ENCODE assay signal across 8 mouse cellular contexts in the genomic region with DNA sequence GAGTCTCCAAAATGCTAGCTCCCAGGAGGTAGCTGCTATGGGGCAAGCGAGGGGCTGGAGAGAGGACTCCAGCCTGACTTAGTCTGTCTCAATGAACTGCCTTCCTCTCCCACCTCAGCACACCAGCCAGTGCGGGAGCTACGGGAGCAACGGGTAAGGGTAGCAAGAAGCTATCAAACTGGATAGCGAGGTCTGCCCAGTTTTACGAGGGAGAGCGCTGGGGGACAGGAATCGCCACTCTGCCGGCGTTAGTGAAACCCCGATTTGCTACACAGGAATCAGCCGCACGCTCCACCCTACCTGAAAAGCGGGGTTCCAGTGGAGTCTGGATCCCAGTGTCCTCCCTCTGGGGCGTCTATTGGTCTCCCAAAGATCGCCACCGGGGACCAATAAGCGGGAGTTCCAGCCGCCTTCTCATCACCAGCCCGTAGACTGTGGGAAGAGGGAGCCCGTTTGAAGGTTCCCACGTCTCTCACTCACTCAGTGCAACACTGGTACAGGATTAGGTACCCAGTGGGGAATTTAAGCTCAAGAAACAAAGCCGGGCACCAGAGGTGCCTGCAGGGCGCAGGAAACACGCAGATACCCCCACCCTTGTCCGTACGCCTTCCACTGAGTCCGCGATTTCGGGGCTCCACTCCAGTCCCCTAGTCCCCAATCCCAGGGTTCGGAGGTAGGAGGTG. TPM values are rescaled to one million over a fixed set of nuclear protein-coding genes. Genes with fewer than 3 reads are reported as not detected.
A peak's percentile ranks its signal among the peaks of the same experiment; 100 is the strongest.
DNase-seq lines count a peak whose midpoint lies in the region; ATAC-seq lines count a peak whose summit lies in the region.

No protein-coding gene starts in this region.

- peak; percentile 7 for DNase-seq in adrenal gland, postnatal 10 days
- DNase-seq in adrenal gland, postnatal 4 days (ENCODE audit: low spot score in 2 of 2), result no peak
- peak; percentile 22 for DNase-seq in right cerebral cortex, postnatal 25 days
- no peak for DNase-seq in right cerebral cortex, adult 2 months (ENCODE audit: low spot score in 2 of 2)
- DNase-seq in hindbrain, embryonic 14.5 days (ENCODE audit: low spot score), result peak; percentile 27
- DNase-seq in gastrocnemius, adult 18-20 months (ENCODE audit: low spot score), result no peak
- no peak for DNase-seq in thymus, postnatal 10 days (ENCODE audit: low spot score in 2 of 2)

- peak overlapping the region; percentile 65 for H3K9ac ChIP-seq in hindbrain, embryonic 14.5 days
- peak overlapping the region; percentile 71 for H3K9ac ChIP-seq in midbrain, embryonic 16.5 days (ENCODE audit: low read depth, low read length)

- H3K27ac ChIP-seq in hindbrain, embryonic 14.5 days, result no peak overlapping the region
- no peak overlapping the region for H3K27ac ChIP-seq in midbrain, embryonic 16.5 days (ENCODE audit: low read length)

- under 1% methylated on average over 31 of the region's 31 CpGs for WGBS in hindbrain, embryonic 14.5 days
- WGBS in midbrain, embryonic 16.5 days, result under 1% methylated on average over 30 of the region's 31 CpGs

- H3K4me2 ChIP-seq in hindbrain, embryonic 14.5 days (replicated peaks), result peak overlapping the region; percentile 98
- peak overlapping the region; percentile 91 for H3K4me2 ChIP-seq in midbrain, embryonic 16.5 days (ENCODE audit: low read length)

- H3K4me3 ChIP-seq in hindbrain, embryonic 14.5 days (replicated peaks; ENCODE audit: low read length), result peak overlapping the region; percentile 58
- peak overlapping the region; percentile 54 for H3K4me3 ChIP-seq in midbrain, embryonic 16.5 days (ENCODE audit: low read depth, low read length)

- peaks cover 11% of the 10 kb centered on the region for H3K27me3 ChIP-seq in hindbrain, embryonic 14.5 days (ENCODE audit: control insufficient read depth, insufficient read depth, low read length)
- no peaks in the 10 kb centered on the region; the same call in 1 of the 2 replicates for H3K27me3 ChIP-seq in midbrain, embryonic 16.5 days (ENCODE audit: control insufficient read depth, insufficient read depth, low read depth, low read length)

- H3K4me1 ChIP-seq in hindbrain, embryonic 14.5 days (replicated peaks; ENCODE audit: control insufficient read depth, insufficient read depth, low read length), result peaks cover 9% of the 10 kb centered on the region; the same call in 1 of the 2 replicates
- peaks cover 7% of the 10 kb centered on the region for H3K4me1 ChIP-seq in midbrain, embryonic 16.5 days (ENCODE audit: control insufficient read depth, insufficient read depth, low read length)

- H3K36me3 ChIP-seq in hindbrain, embryonic 14.5 days (replicated peaks; ENCODE audit: control insufficient read depth, insufficient read depth), result no peaks in the 10 kb centered on the region
- no peaks in the 10 kb centered on the region for H3K36me3 ChIP-seq in midbrain, embryonic 16.5 days (ENCODE audit: control insufficient read depth, insufficient read depth, low read length)

- peak; percentile 70 for ATAC-seq in hindbrain, embryonic 14.5 days (ENCODE audit: low FRiP score)
- peak; percentile 73 for ATAC-seq in midbrain, embryonic 16.5 days

- no peaks in the 10 kb centered on the region for H3K9me3 ChIP-seq in hindbrain, embryonic 14.5 days (ENCODE audit: control insufficient read depth, low read length)
- no peaks in the 10 kb centered on the region for H3K9me3 ChIP-seq in midbrain, embryonic 16.5 days (replicated peaks; ENCODE audit: control insufficient read depth, low read length, poor library complexity, severe bottlenecking)

RNA-seq across cellular contexts. Expression of gene Prokr2, which starts 0.6 kb away (rescaled TPM):
- total RNA-seq in adrenal gland, postnatal 10 days (2021), result not detected
- total RNA-seq in adrenal gland, postnatal 4 days (2021), result under 1 TPM in 1 of 2 experiments, not detected in 1; 0.31 TPM
- 4.5 and 4.8 TPM in 2 replicates for polyA plus RNA-seq in hindbrain, embryonic 14.5 days (2014; fragmentation: Nextera tagmentation; extraction: Ambion mirVana)
- 8.0 and 12.8 TPM in 2 replicates for polyA plus RNA-seq in midbrain, embryonic 16.5 days (2015; fragmentation: Nextera tagmentation; extraction: Ambion mirVana)
- total RNA-seq in gastrocnemius, adult 18-20 months (2021), result not detected

Comparison
In these comparisons a context has a peak if more than half of its experiments do, and no peak if none do; other contexts are left out.
1. DNase-seq: peak in adrenal gland, postnatal 10 days (single experiment), right cerebral cortex, postnatal 25 days (single experiment) and hindbrain, embryonic 14.5 days (single experiment); none in adrenal gland, postnatal 4 days (0 of 2), right cerebral cortex, adult 2 months (0 of 2), gastrocnemius, adult 18-20 months (single experiment) and thymus, postnatal 10 days (0 of 2).